Mouse (Mus musculus) CD4-positive, CD25-positive, alpha-beta regulatory T cell, adult 9 weeks (primary cell): ENCODE results near the gene Gm4836. TPM values are rescaled to one million over a fixed set of nuclear protein-coding genes. Genes with fewer than 3 reads are reported as not detected.

Experiments used
- polyA plus RNA-seq: library from polyadenylated mRNA; unstranded; fragments of 100-300 nt; shearing (Covaris generic); gene quantifications from one replicate; pipeline ENCODE4 v1.2.1, GENCODE M21; 2017

The Gm4836 gene
- polyA plus RNA-seq: not detected

DNA sequence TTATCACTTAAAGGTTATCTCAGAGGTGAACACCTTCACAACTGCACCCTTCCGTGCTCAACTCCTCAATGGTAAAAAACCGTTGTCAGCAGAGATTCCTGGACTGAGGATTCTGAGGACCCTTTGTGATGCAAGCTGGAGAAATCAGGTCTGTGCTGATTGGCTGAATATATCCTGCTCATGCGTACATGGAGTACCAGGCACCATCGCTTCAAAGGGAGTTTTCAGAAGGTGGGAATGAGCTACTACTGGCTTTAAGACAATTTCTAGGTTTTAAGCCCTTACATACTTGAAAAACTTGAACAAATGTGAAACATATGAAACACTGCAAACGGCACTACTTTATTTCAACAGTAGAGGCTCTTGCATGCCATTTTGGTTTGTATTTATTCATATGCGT is at the start of gene Gm4836:
TSS of gene Gm4836 (minus strand) at position 101 of the 400 bp plus-strand sequence.

